Mouse (Mus musculus): ENCODE data around the gene Polr2h. TPM values are rescaled to one million over a fixed set of nuclear protein-coding genes. Genes with fewer than 3 reads are reported as not detected.

Polr2h gene
- polyA plus RNA-seq, 1 experiment from 2014 or later = 103 TPM

GRCm38 (mm10) chr16:20703699-20704400 lies 13.6 kb upstream of the Polr2h start:
- WGBS = 83% methylated on average over 6 of the region's 6 CpGs
- H3K4me3 ChIP-seq = no peak overlapping the region
- no peaks in the 10 kb centered on the region for H3K9me3 ChIP-seq
- no peak for DNase-seq (ENCODE audit: low spot score)
- peaks cover 5% of the 10 kb centered on the region; the same call in 1 of the 2 replicates for H3K27me3 ChIP-seq (ENCODE audit: insufficient read depth, poor library complexity, severe bottlenecking)
- no peak overlapping the region for H3K27ac ChIP-seq
- H3K36me3 ChIP-seq = peaks cover 21% of the 10 kb centered on the region; the same call in 1 of the 2 replicates
- H3K4me1 ChIP-seq = peaks cover 32% of the 10 kb centered on the region

GRCm38 (mm10) chr16:20705786-20706185 lies 11.7 kb upstream of the Polr2h start:
- H3K9me3 ChIP-seq = no peaks in the 10 kb centered on the region
- 66% methylated on average over 3 of the region's 3 CpGs for WGBS
- DNase-seq (ENCODE audit: low spot score) = no peak
- peaks cover 32% of the 10 kb centered on the region; the same call in 1 of the 2 replicates for H3K36me3 ChIP-seq
- H3K27me3 ChIP-seq (ENCODE audit: insufficient read depth, poor library complexity, severe bottlenecking) = no peaks in the 10 kb centered on the region
- no peak overlapping the region for H3K4me3 ChIP-seq
- peaks cover 32% of the 10 kb centered on the region for H3K4me1 ChIP-seq
- H3K27ac ChIP-seq = no peak overlapping the region

- Histone ChIP-seq H3K27ac (no peak overlapping the region), H3K9me3 (no peaks in the 10 kb centered on the region), H3K4me1 (peaks cover 30% of the 10 kb centered on the region), H3K4me3 (no peak overlapping the region), H3K27me3 (ENCODE audit: insufficient read depth, poor library complexity, severe bottlenecking) (no peaks in the 10 kb centered on the region), H3K36me3 (peaks cover 39% of the 10 kb centered on the region)
- 70% methylated on average over 2 of the region's 2 CpGs for WGBS
- peak; percentile 73 for DNase-seq (ENCODE audit: low spot score)
These were observed 10.9 kb upstream of the Polr2h start for GRCm38 (mm10) chr16:20706407-20707055.

- H3K27me3 ChIP-seq (ENCODE audit: insufficient read depth, poor library complexity, severe bottlenecking) = no peaks in the 10 kb centered on the region
- 89% methylated on average over 21 of the region's 21 CpGs for WGBS
- peak; percentile 68 for DNase-seq (ENCODE audit: low spot score)
- H3K9me3 ChIP-seq = no peaks in the 10 kb centered on the region
- H3K36me3 ChIP-seq = peaks cover 47% of the 10 kb centered on the region
- H3K4me3 ChIP-seq = no peak overlapping the region
- peaks cover 16% of the 10 kb centered on the region for H3K4me1 ChIP-seq
- no peak overlapping the region for H3K27ac ChIP-seq
These were observed 9.1 kb upstream of the Polr2h start for GRCm38 (mm10) chr16:20708220-20708938.

- peaks cover 23% of the 10 kb centered on the region for H3K4me1 ChIP-seq
- no peak overlapping the region for H3K4me3 ChIP-seq
- peaks cover 47% of the 10 kb centered on the region for H3K36me3 ChIP-seq
- H3K27me3 ChIP-seq (ENCODE audit: insufficient read depth, poor library complexity, severe bottlenecking) = no peaks in the 10 kb centered on the region
- no peak overlapping the region for H3K27ac ChIP-seq
- H3K9me3 ChIP-seq = no peaks in the 10 kb centered on the region
- DNase-seq (ENCODE audit: low spot score) = no peak
- WGBS = 74% methylated on average over 19 of the region's 19 CpGs
These were observed 8.3 kb upstream of the Polr2h start for GRCm38 (mm10) chr16:20708939-20709734.

GRCm38 (mm10) chr16:20710370-20710769 lies 7.1 kb upstream of the Polr2h start:
- no peak overlapping the region for H3K4me3 ChIP-seq
- peaks cover 43% of the 10 kb centered on the region for H3K36me3 ChIP-seq
- H3K4me1 ChIP-seq = peaks cover 36% of the 10 kb centered on the region
- no peak overlapping the region for H3K27ac ChIP-seq
- DNase-seq (ENCODE audit: low spot score) = no peak
- 91% methylated on average over 11 of the region's 11 CpGs for WGBS
- H3K9me3 ChIP-seq = no peaks in the 10 kb centered on the region
- peaks cover 5% of the 10 kb centered on the region; the same call in 1 of the 2 replicates for H3K27me3 ChIP-seq (ENCODE audit: insufficient read depth, poor library complexity, severe bottlenecking)

GRCm38 (mm10) chr16:20710810-20711209 lies 6.7 kb upstream of the Polr2h start:
- Histone ChIP-seq H3K36me3 (peaks cover 40% of the 10 kb centered on the region), H3K9me3 (no peaks in the 10 kb centered on the region), H3K27ac (no peak overlapping the region), H3K4me1 (peaks cover 40% of the 10 kb centered on the region), H3K4me3 (no peak overlapping the region), H3K27me3 (ENCODE audit: insufficient read depth, poor library complexity, severe bottlenecking) (peaks cover 5% of the 10 kb centered on the region; the same call in 1 of the 2 replicates)
- DNase-seq (ENCODE audit: low spot score) = no peak
- whole genome bisulfite sequencing = 70% methylated on average over 4 of the region's 4 CpGs

GRCm38 (mm10) chr16:20712190-20712589 lies 5.3 kb upstream of the Polr2h start:
- no peak for DNase-seq (ENCODE audit: low spot score)
- H3K27me3 ChIP-seq (ENCODE audit: insufficient read depth, poor library complexity, severe bottlenecking) = peaks cover 5% of the 10 kb centered on the region; the same call in 1 of the 2 replicates
- H3K27ac ChIP-seq = no peak overlapping the region
- whole genome bisulfite sequencing = 76% methylated on average over 9 of the region's 9 CpGs
- H3K4me3 ChIP-seq = no peak overlapping the region
- peaks cover 35% of the 10 kb centered on the region for H3K36me3 ChIP-seq
- no peaks in the 10 kb centered on the region for H3K9me3 ChIP-seq
- peaks cover 48% of the 10 kb centered on the region for H3K4me1 ChIP-seq

- Histone ChIP-seq H3K9me3 (no peaks in the 10 kb centered on the region), H3K27me3 (ENCODE audit: insufficient read depth, poor library complexity, severe bottlenecking) (peaks cover 5% of the 10 kb centered on the region; the same call in 1 of the 2 replicates), H3K4me3 (no peak overlapping the region; the same call in 1 of the 2 replicates), H3K27ac (no peak overlapping the region), H3K36me3 (peaks cover 35% of the 10 kb centered on the region), H3K4me1 (peaks cover 44% of the 10 kb centered on the region)
- 61% methylated on average over 7 of the region's 7 CpGs for WGBS
- DNase-seq (ENCODE audit: low spot score) = no peak
These were observed 4.6 kb upstream of the Polr2h start for GRCm38 (mm10) chr16:20712889-20713288.

GRCm38 (mm10) chr16:20714307-20715080 lies 3.0 kb upstream of the Polr2h start:
- peaks cover 49% of the 10 kb centered on the region for H3K4me1 ChIP-seq
- DNase-seq (ENCODE audit: low spot score) = no peak
- peak overlapping the region; percentile 7 for H3K27ac ChIP-seq
- peaks cover 26% of the 10 kb centered on the region for H3K36me3 ChIP-seq
- H3K27me3 ChIP-seq (ENCODE audit: insufficient read depth, poor library complexity, severe bottlenecking) = peaks cover 5% of the 10 kb centered on the region; the same call in 1 of the 2 replicates
- H3K9me3 ChIP-seq = no peaks in the 10 kb centered on the region
- 42% methylated on average over 11 of the region's 11 CpGs for WGBS
- peak overlapping the region; percentile 66 for H3K4me3 ChIP-seq

GRCm38 (mm10) chr16:20715161-20715560 lies 2.3 kb upstream of the Polr2h start:
- H3K4me3 ChIP-seq = peak overlapping the region; percentile 66
- H3K27me3 ChIP-seq (ENCODE audit: insufficient read depth, poor library complexity, severe bottlenecking) = peaks cover 5% of the 10 kb centered on the region; the same call in 1 of the 2 replicates
- peaks cover 26% of the 10 kb centered on the region for H3K36me3 ChIP-seq
- DNase-seq (ENCODE audit: low spot score) = no peak
- peaks cover 49% of the 10 kb centered on the region for H3K4me1 ChIP-seq
- 58% methylated on average over 2 of the region's 2 CpGs for WGBS
- H3K27ac ChIP-seq = peak overlapping the region; percentile 38; the same call in 1 of the 2 replicates
- no peaks in the 10 kb centered on the region for H3K9me3 ChIP-seq

Data from heart, embryonic 10.5 days (tissue).